Mouse (Mus musculus): ENCODE measurements at regions not wholly inside any gene's neighbourhood (a gene's known extent, or its start where the extent isn't known, plus 50 kb on each side); places are given as distances from the start of the nearest gene placed in this dataset.

- in situ Hi-C loops (cut with MboI; ENCODE audit: low sequenced_read_pairs) = loop anchor here (25.0 kb wide), 1 partner anchor 464 kb away; no protein-coding TSS in a partner anchor
Measured at GRCm38 (mm10) chr12:16001225-16001624, 184.5 kb upstream of the Trib2 start.

- in situ Hi-C loops (cut with MboI; ENCODE audit: low sequenced_read_pairs) = no loop called here
Measured at GRCm38 (mm10) chr12:15998331-15998730, 181.6 kb upstream of the Trib2 start.

GRCm38 (mm10) chr12:15993866-15994265 lies 177.1 kb upstream of the Trib2 start:
- in situ Hi-C loops (cut with MboI; ENCODE audit: low sequenced_read_pairs) = no loop called here

GRCm38 (mm10) chr12:15986351-15986750 lies 169.6 kb upstream of the Trib2 start:
- in situ Hi-C loops (cut with MboI; ENCODE audit: low sequenced_read_pairs) = no loop called here

GRCm38 (mm10) chr12:15985649-15986048 lies 168.9 kb upstream of the Trib2 start:
- in situ Hi-C loops (cut with MboI; ENCODE audit: low sequenced_read_pairs) = no loop called here

- in situ Hi-C loops (cut with MboI; ENCODE audit: low sequenced_read_pairs) = no loop called here
Measured at GRCm38 (mm10) chr12:15983591-15984300, 167.0 kb upstream of the Trib2 start.

- in situ Hi-C loops (cut with MboI; ENCODE audit: low sequenced_read_pairs) = no loop called here
Measured at GRCm38 (mm10) chr12:15981741-15982140, 165.0 kb upstream of the Trib2 start.

GRCm38 (mm10) chr12:15979233-15979632 lies 162.5 kb upstream of the Trib2 start:
- in situ Hi-C loops (cut with MboI; ENCODE audit: low sequenced_read_pairs) = no loop called here

- in situ Hi-C loops (cut with MboI; ENCODE audit: low sequenced_read_pairs) = no loop called here
Measured at GRCm38 (mm10) chr12:15971786-15972185, 155.1 kb upstream of the Trib2 start.

GRCm38 (mm10) chr12:15970262-15970661 lies 153.5 kb upstream of the Trib2 start:
- in situ Hi-C loops (cut with MboI; ENCODE audit: low sequenced_read_pairs) = no loop called here

GRCm38 (mm10) chr12:15967550-15968102 lies 150.9 kb upstream of the Trib2 start:
- in situ Hi-C loops (cut with MboI; ENCODE audit: low sequenced_read_pairs) = no loop called here

- in situ Hi-C loops (cut with MboI; ENCODE audit: low sequenced_read_pairs) = no loop called here
Measured at GRCm38 (mm10) chr12:15966631-15967030, 149.9 kb upstream of the Trib2 start.

GRCm38 (mm10) chr12:15965921-15966320 lies 149.2 kb upstream of the Trib2 start:
- in situ Hi-C loops (cut with MboI; ENCODE audit: low sequenced_read_pairs) = no loop called here

GRCm38 (mm10) chr12:15964073-15964472 lies 147.4 kb upstream of the Trib2 start:
- in situ Hi-C loops (cut with MboI; ENCODE audit: low sequenced_read_pairs) = no loop called here

- in situ Hi-C loops (cut with MboI; ENCODE audit: low sequenced_read_pairs) = no loop called here
Measured at GRCm38 (mm10) chr12:15961834-15962233, 145.1 kb upstream of the Trib2 start.

GRCm38 (mm10) chr12:15937443-15938237 lies 120.9 kb upstream of the Trib2 start:
- in situ Hi-C loops (cut with MboI; ENCODE audit: low sequenced_read_pairs) = no loop called here

- in situ Hi-C loops (cut with MboI; ENCODE audit: low sequenced_read_pairs) = no loop called here
Measured at GRCm38 (mm10) chr12:15932067-15932466, 115.3 kb upstream of the Trib2 start.

- in situ Hi-C loops (cut with MboI; ENCODE audit: low sequenced_read_pairs) = no loop called here
Measured at GRCm38 (mm10) chr12:15931535-15931934, 114.8 kb upstream of the Trib2 start.

- in situ Hi-C loops (cut with MboI; ENCODE audit: low sequenced_read_pairs) = no loop called here
Measured at GRCm38 (mm10) chr12:15930155-15930554, 113.4 kb upstream of the Trib2 start.

- in situ Hi-C loops (cut with MboI; ENCODE audit: low sequenced_read_pairs) = no loop called here
Measured at GRCm38 (mm10) chr12:15929541-15929940, 112.8 kb upstream of the Trib2 start.

GRCm38 (mm10) chr12:15918291-15918690 lies 101.6 kb upstream of the Trib2 start:
- in situ Hi-C loops (cut with MboI; ENCODE audit: low sequenced_read_pairs) = no loop called here

GRCm38 (mm10) chr12:15912959-15913358 lies 96.2 kb upstream of the Trib2 start:
- in situ Hi-C loops (cut with MboI; ENCODE audit: low sequenced_read_pairs) = no loop called here

Data from CH12F3 (cell line).